Mouse (Mus musculus) frontal cortex, postnatal 10 days (tissue): ENCODE results near the gene Cyp4f40.
"Not testable (repeated sequence)": the region's sequence is repeated elsewhere in the genome, so short reads cannot be mapped to it uniquely, and the experiment has no call there.

ENCODE experiments used
- DNase-seq, 2 experiments: peaks; one replicate each; pipeline ENCODE4 v3.0.0; 2022; ENCODE audit warnings: low spot score in 2 of 2, mixed read lengths in 1 of 2

Cyp4f40 gene

GRCm38 (mm10) chr17:32658712-32659111 lies at the start of gene Cyp4f40:
Cyp4f40 (plus strand) TSS chr17:32658900.
- peak; percentile 10 to 15 for DNase-seq

GRCm38 (mm10) chr17:32610231-32610630 lies 48.5 kb upstream of the Cyp4f40 start:
- not testable (repeated sequence) for DNase-seq

GRCm38 (mm10) chr17:32610896-32611295 lies 47.8 kb upstream of the Cyp4f40 start:
- no peak for DNase-seq

- DNase-seq: no peak
Observed at GRCm38 (mm10) chr17:32612417-32612816, 46.3 kb upstream of the Cyp4f40 start.

- no peak for DNase-seq
Observed at GRCm38 (mm10) chr17:32617252-32617651, 41.4 kb upstream of the Cyp4f40 start.

- DNase-seq: not testable (repeated sequence)
Observed at GRCm38 (mm10) chr17:32621018-32621417, 37.7 kb upstream of the Cyp4f40 start, which contains the start of gene Cyp4f37. Cyp4f37 (plus strand) TSS chr17:32621309.

- DNase-seq: not testable (repeated sequence)
Observed at GRCm38 (mm10) chr17:32629726-32630125, 29.0 kb upstream of the Cyp4f40 start.

GRCm38 (mm10) chr17:32631936-32632335 lies 26.8 kb upstream of the Cyp4f40 start:
- no peak for DNase-seq

GRCm38 (mm10) chr17:32634242-32634971 lies 24.3 kb upstream of the Cyp4f40 start:
- DNase-seq: not testable (repeated sequence)

GRCm38 (mm10) chr17:32634972-32635314 lies 23.8 kb upstream of the Cyp4f40 start:
- peak; percentile 52 to 83 for DNase-seq

GRCm38 (mm10) chr17:32636341-32636740 lies 22.4 kb upstream of the Cyp4f40 start:
- no peak for DNase-seq

GRCm38 (mm10) chr17:32637151-32637550 lies 21.5 kb upstream of the Cyp4f40 start:
- DNase-seq: no peak

GRCm38 (mm10) chr17:32646631-32647030 lies 12.1 kb upstream of the Cyp4f40 start:
- DNase-seq: no peak

GRCm38 (mm10) chr17:32653860-32654259 lies 4.8 kb upstream of the Cyp4f40 start:
- no peak for DNase-seq

- no peak for DNase-seq
Observed at GRCm38 (mm10) chr17:32657041-32657440, 1.7 kb upstream of the Cyp4f40 start.

GRCm38 (mm10) chr17:32658246-32658645 lies 454 bp upstream of the Cyp4f40 start:
- DNase-seq: no peak

GRCm38 (mm10) chr17:32673976-32674375 lies 15.3 kb downstream of the Cyp4f40 start:
- DNase-seq: no peak

GRCm38 (mm10) chr17:32676040-32676635 lies 17.4 kb downstream of the Cyp4f40 start:
- DNase-seq: no peak

GRCm38 (mm10) chr17:32680404-32680803 lies 21.7 kb downstream of the Cyp4f40 start:
- peak in 1 of 2 experiments; percentile 19 for DNase-seq

- peak; percentile 63 to 73 for DNase-seq
Observed at GRCm38 (mm10) chr17:32685048-32685750, 26.5 kb downstream of the Cyp4f40 start, which contains the start of gene Cyp4f15. Cyp4f15 (plus strand) TSS chr17:32685627.

- DNase-seq: no peak
Observed at GRCm38 (mm10) chr17:32686722-32687121, 28.0 kb downstream of the Cyp4f40 start.

GRCm38 (mm10) chr17:32690959-32691358 lies 32.3 kb downstream of the Cyp4f40 start:
- DNase-seq: no peak

- no peak for DNase-seq
Observed at GRCm38 (mm10) chr17:32702826-32703225, 44.1 kb downstream of the Cyp4f40 start.
